Mouse (Mus musculus): ENCODE data around the gene Mov10. TPM values are rescaled to one million over a fixed set of nuclear protein-coding genes. Genes with fewer than 3 reads are reported as not detected.
"Not testable (repeated sequence)": the region's sequence is repeated elsewhere in the genome, so short reads cannot be mapped to it uniquely, and the experiment has no call there.

Mov10 gene
- polyA plus RNA-seq (2012; rRNA removed) = 7.5 and 11.2 TPM in 2 replicates

- peak; percentile 58 for DNase-seq (ENCODE audit: low spot score)
Observed at GRCm38 (mm10) chr3:104817991-104818748, at the start of gene Mov10. TSS of gene Mov10 (minus strand) at chr3:104818563.

DNA sequence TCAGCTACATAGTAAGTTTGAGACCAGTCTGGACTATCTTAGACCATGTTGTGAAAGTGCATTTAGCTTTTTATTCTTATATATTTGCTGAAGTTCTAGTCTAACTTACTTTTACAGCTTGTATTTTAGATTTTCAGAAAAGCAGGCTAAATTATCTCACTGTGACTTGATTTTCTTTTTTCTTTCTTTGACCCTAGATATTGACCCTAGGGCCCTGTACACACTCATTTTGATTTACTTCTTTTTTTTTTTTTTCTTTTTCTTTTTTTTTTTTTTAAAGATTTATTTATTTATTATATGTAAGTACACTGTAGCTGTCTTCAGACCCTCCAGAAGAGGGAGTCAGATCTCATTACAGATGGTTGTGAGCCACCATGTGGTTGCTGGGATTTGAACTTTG lies 48.3 kb upstream of the Mov10 start:
- not testable (repeated sequence) for DNase-seq (ENCODE audit: low spot score)

DNA sequence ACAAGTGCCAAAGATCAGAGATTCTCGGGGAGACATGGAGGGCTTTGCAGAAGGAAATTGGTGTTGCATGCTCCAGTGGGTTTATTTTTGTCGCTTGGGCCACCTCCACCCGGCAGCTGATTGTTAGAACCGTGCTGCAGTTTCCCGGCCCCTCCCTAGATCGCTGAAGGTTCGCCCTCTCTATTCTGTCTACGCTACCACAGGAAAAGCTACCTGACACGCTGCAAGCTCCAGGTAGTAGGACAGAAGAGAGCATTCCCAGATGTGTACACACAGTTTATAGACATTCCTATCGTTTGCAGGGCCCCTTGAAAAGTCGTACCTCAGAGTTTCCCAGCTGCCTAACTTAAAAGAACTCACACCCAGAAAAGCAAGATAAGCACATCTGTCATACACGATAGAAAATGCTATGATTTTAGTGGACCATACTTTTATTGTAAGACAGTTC lies 47.0 kb upstream of the Mov10 start:
- no peak for DNase-seq (ENCODE audit: low spot score)

DNA sequence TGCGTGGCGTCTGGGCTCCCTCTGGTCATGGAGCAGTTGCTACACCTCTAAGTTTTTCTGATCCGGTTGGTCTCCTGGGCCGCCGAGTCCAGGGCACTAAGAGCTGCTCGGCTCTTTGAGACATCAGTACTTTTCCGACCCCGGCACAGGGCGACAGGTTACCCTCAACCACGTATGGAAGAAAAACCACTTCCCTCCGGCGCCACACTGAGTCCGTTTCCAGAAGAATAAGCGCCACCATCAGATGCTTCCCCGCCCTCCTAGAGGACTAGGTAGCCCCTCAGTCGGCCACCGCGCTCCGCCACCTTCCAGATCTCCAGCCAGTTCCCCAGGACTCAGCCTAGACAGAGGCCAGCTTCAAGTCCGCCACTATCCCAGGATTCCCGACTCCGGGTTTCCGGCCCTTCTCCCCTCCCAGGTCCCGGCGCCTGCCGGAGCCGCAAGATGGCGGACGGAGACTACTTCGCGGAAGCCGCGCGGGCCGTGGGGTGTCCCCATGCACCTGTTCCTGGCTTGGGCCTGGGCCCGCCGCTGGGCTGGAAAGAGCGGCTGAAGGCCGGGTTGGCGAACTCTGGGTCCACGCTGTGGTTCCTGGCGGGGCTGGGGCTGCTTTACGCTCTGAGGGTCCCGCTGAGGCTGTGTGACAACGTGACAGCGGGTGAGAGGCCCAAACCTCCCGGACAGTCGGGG lies 46.4 kb upstream of the Mov10 start:
- DNase-seq (ENCODE audit: low spot score) = peak; percentile 94

DNA sequence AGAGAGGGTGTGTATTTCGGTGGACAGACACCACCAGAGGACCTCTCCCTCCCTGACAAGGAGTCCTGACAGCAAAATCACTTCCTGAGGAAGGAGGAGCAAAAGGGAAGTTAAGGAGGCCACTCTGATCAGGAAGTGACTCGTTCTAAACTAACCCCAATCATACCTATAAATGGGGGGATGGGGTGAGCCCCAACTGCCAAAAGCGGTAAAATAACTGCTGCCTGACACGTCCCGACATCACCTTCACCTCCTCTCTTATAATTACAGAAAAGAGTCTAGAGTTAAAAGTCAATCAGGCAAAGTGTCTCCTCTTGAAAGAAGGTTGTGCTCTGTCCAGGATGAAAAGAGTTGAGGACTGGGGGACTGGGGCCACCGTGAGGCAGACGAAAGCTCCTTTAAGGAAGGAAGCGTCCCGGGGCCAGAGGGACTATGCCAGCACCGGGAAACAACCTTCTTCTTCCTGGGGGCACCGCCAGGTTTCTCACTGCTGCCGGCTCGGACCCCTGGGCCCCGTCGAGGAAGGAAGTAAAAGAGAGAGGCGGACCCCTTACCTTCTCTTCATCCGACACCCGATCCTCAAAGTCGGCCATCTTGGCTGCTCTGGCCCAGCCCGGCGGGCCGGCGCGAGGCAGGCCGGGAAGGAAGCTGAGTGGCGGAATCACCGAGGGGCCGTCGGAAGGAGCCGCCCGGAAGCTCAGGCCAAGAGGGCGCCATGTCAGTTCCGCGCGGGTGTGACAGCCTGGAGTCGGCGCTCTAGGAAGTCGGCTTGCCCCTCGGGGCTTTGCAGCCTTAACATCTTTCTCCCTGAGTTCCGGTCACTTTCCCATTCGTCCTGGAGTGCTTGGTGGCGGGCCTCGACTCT lies 45.7 kb upstream of the Mov10 start, which contains the start of the genes St7l and Capza1:
St7l (plus strand) TSS at position 220 of the 865 bp plus-strand sequence.
Capza1 (minus strand) TSS at position 720 of the 865 bp plus-strand sequence.
- DNase-seq (ENCODE audit: low spot score) = peak; percentile 85

DNA sequence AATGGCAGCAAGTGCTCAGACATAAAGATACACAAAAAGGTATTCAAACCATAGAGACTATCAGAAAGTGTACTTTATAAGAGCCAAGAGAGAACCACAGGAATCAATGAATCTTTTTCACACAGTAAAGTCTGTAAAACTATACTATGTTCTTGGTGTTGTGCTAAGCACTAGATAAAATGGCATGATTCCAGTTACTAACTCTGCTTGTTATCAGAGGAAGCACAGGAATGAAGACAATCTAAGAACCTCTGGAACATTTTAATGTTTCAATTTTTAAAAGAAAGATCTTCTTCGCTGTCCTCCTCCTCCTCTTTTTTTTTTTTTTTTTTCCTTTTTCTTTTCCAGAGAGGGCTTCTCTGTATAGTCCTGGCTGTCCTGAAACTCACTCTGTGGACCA lies 40.2 kb upstream of the Mov10 start:
- no peak for DNase-seq (ENCODE audit: low spot score)

GRCm38 (mm10) chr3:104856106-104856505 lies 37.7 kb upstream of the Mov10 start:
- DNase-seq (ENCODE audit: low spot score) = no peak

DNA sequence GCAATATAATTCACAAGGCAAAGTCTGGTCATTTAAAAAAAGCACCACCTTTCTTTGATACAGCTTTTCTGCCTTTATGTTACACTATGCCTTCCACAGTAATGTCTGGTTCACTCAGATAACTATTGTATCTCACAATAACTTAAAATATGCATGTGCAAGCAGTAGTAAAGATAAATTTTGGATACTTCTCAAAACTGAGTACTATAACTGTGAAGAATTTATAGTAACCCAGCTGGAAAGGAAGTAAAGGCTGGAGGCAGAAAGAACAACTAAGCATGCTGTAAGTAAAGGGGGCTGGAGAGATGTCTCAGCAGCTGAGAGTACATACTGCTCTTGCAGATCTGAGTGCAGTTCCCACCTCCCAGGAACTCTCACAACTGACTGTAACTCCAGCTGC lies 36.5 kb upstream of the Mov10 start:
- DNase-seq (ENCODE audit: low spot score) = no peak

DNA sequence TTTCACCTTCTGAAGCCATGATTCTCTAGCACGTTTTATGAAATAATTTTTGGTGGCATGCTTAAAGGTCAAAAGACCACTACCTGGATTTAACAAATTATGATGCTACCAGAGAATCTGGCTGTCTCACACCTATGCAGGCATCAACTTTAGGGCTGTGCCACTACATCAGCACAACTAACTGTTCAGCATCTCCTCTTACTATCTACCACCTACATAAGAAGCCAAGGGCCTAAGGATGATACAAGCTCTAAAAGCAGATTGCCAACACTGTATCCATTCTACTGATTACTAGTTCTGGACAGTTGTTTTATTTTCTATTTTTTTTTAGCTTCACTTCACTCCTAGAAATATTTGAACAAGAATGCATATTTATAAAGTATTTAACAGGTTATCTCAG lies 36.1 kb upstream of the Mov10 start:
- DNase-seq (ENCODE audit: low spot score) = no peak

DNA sequence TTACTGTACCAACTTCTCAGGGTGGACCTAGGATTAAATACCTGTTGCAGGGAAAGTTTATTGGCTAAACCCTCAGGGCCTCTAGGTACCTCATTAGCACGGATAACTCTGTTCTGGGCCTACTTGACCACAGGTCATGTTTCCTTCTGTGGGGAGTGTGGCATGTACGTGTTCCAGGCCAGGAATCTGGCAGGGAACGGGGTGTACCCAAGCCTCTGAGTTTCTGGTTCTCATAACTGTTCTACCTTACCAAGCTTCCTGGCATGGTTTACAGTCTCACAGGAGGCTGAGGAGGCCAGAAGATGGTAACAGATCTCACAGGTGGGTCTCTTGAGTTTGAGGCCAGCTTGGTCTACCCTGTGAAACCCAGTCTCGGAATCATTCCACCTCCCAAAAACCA lies 28.2 kb upstream of the Mov10 start:
- DNase-seq (ENCODE audit: low spot score) = no peak

GRCm38 (mm10) chr3:104841049-104841448 lies 22.7 kb upstream of the Mov10 start:
- no peak for DNase-seq (ENCODE audit: low spot score)

GRCm38 (mm10) chr3:104835797-104836196 lies 17.4 kb upstream of the Mov10 start:
- DNase-seq (ENCODE audit: low spot score) = no peak

DNA sequence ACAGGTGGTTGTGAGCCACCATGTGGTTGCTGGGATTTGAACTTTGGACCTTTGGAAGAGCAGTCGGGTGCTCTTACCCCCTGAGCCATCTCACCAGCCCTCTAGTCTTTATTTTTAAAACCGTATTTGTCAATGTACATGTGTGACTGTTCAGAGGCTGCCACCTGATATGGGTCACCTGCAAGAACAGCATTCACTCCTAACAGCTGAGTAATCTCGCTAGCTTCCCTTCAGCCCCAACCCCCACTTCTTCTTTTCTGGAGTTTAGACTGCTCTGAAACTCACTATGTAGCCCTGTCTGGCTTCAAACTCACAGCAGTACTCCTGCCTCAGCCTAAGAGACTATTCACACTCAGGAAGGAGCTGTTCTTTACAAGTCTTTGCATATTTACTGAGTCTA lies 4.0 kb upstream of the Mov10 start:
- no peak for DNase-seq (ENCODE audit: low spot score)

DNA sequence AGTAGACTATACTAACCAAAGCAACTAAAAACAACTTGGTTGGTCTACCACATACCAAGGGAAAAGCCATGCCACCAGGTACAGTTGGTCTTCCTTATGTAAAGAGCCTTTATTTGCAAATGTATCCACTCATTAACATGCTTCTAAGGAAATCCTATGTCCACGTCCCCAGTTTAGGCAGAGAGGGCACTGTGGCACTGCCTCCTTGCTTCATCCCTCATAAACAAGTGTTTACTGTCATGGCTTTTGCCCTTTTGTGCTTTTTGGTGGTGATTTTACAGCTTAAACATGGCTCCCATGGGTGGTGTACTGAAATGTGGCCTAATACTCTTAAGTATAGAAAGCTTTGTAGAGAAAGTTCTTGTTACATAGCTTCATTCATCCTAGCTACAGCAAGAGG lies 2.1 kb upstream of the Mov10 start:
- DNase-seq (ENCODE audit: low spot score) = no peak

DNA sequence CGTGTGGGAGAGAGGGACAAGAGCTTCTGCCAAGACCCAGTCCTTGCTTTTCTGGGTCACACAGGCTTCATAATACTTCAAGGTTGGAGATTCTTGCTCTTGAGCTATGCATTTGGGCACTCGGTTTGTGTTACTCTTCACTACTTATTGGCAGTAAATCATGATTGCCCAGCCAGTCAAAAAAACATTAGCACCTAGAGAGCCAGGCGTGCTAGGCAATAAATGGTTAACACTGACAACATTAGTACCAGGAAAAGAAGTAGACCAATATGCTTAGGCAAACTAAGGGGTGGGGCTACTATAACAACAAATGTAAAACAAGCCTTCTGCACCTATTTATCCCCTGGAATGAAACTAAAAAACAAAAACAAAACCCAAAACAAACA lies 379 bp upstream of the Mov10 start:
- no peak for DNase-seq (ENCODE audit: low spot score)

GRCm38 (mm10) chr3:104817481-104817990 lies 827 bp downstream of the Mov10 start:
- peak; percentile 59 for DNase-seq (ENCODE audit: low spot score)

GRCm38 (mm10) chr3:104816130-104816529 lies 2.2 kb downstream of the Mov10 start:
- DNase-seq (ENCODE audit: low spot score) = no peak

GRCm38 (mm10) chr3:104815346-104815745 lies 3.0 kb downstream of the Mov10 start:
- no peak for DNase-seq (ENCODE audit: low spot score)

- no peak for DNase-seq (ENCODE audit: low spot score)
Observed at GRCm38 (mm10) chr3:104814746-104815145, 3.6 kb downstream of the Mov10 start.

DNA sequence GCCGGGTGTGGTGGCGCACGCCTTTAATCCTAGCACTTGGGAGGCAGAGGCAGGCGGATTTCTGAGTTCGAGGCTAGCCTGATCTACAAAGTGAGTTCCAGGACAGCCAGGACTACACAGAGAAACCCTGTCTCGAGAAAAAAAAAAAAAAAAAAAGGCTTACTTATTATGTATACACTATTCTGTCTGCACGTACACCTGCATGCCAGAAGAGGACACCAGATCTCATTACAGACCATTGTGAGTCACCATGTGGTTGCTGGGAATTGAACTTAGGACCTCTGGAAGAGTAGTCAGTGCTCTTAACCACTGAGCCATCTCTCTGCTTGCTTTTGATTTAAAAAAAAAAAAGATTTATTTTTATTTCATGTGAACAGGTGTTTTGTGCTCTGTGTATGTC lies 5.1 kb downstream of the Mov10 start:
- DNase-seq (ENCODE audit: low spot score) = not testable (repeated sequence)

DNA sequence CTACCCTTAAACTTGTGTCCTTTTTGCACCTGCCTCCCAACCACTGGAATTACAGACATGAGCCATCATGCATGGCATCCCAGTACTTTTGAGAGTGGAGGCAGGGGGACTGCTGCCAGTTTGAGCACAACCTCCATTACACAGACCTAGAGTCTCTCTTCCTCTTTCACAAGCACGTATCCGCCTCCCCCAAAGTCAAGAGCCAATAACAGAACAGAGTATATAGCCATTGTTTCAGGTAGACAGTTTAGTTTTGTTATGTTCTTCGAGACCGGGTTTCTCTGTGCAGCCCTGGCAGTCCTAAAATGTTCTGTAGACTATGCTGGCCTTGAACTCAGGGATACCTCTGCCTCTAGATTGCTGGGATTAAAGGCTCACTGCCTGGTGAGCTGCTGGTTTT lies 6.1 kb downstream of the Mov10 start:
- DNase-seq (ENCODE audit: low spot score) = no peak

DNA sequence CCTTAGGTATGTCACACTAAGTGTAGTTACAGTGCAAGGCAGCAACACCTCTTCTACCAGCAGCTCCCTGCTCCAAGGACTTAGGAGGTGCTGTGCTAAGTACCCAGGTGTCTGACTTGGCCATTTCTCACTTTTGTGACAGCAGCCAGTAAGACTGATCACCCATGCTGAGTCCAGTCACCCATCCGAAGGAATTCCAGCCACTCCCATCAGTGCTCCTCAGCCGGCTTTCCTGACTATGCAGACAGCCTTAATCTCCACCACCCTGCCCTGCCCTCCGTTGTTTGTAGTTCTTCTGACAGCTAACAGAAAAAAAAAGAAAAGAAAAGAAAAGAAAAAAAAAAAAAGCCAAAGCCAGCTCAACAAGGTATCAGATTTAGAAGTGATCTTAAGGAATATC lies 6.6 kb downstream of the Mov10 start:
- no peak for DNase-seq (ENCODE audit: low spot score)
